Mouse (Mus musculus) lung, embryonic 15.5 days (tissue): Measurements from ENCODE around the gene Nacc1. TPM values are rescaled to one million over a fixed set of nuclear protein-coding genes. Genes with fewer than 3 reads are reported as not detected.

Experiments used
- ATAC-seq: fragments of 200-750 bp; cut with Nextera tagmentation; 2 replicates; pipeline ENCODE4 v1.8.0; 2017; ENCODE audit warnings: moderate number of reproducible peaks, borderline replicate concordance; ENCODE audit not compliant: low FRiP score, low TSS enrichment; ENCODE audit errors: extremely low read depth
- H3K27ac ChIP-seq: fragments of 300-500 bp; sonication (generic); 2 replicates; pipeline ENCODE4 v1.5.1; 2015; ENCODE audit warnings: moderate library complexity, mild to moderate bottlenecking, inconsistent platforms
- H3K27me3 ChIP-seq: fragments of 300-500 bp; sonication (generic); 2 replicates; pipeline ENCODE4 v1.6.1; 2015; ENCODE audit warnings: inconsistent platforms
- H3K36me3 ChIP-seq: fragments of 300-500 bp; sonication (generic); 2 replicates; pipeline ENCODE4 v1.6.1; 2015; ENCODE audit warnings: inconsistent platforms
- H3K4me1 ChIP-seq: fragments of 300-500 bp; sonication (generic); 2 replicates; pipeline ENCODE4 v1.6.1; 2015; ENCODE audit warnings: inconsistent platforms
- H3K4me2 ChIP-seq: fragments of 300-500 bp; sonication (generic); 2 replicates; pipeline ENCODE4 v1.6.1; 2015; ENCODE audit warnings: inconsistent platforms, mild to moderate bottlenecking, moderate library complexity
- H3K4me3 ChIP-seq: fragments of 300-500 bp; sonication (generic); 2 replicates; pipeline ENCODE4 v1.5.1; 2015; ENCODE audit warnings: mild to moderate bottlenecking, inconsistent platforms
- H3K9ac ChIP-seq: fragments of 300-500 bp; sonication (generic); 2 replicates; pipeline ENCODE4 v1.6.1; 2015; ENCODE audit warnings: inconsistent platforms
- H3K9me3 ChIP-seq: fragments of 300-500 bp; sonication (generic); 2 replicates; pipeline ENCODE4 v1.6.1; 2016; ENCODE audit warnings: inconsistent platforms
- WGBS: fragments of 180-500 bp; shearing (Covaris S2); methylation state at CpG from one replicate; pipeline ENCODE4 v1.1.7; 2015; 5-methylcytosine and 5-hydroxymethylcytosine counted together
- polyA plus RNA-seq: library from polyadenylated mRNA; unstranded; fragments of >200 nt; fragmentation: Nextera tagmentation; extraction: Ambion mirVana; gene quantifications from 2 replicates; pipeline ENCODE4 v1.2.1, GENCODE M21; 2015

Nacc1 gene
- polyA plus RNA-seq, 1 experiment from 2014 or later = 21.6 TPM

DNA sequence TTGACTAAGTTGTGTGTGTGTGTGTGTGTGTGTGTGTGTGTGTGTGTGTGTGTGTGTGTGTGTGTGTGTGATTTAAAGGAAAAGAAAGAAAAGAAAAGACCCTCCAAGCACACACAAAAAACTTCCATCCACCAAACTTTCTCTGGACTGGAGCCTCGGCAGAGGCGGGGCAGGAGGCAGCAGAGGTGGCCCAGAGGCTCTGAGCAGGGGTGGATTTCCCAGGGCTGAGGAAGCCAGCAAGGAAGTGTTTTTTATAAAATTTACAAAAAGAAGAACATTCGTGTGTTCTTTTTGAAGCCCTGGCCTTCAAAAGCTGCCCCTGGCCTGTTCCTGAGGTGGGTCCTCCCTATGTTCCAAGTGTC lies 25.1 kb upstream of the Nacc1 start:
- 2% methylated on average over 3 of the region's 3 CpGs for WGBS
- no peaks in the 10 kb centered on the region for H3K9me3 ChIP-seq
- H3K27ac ChIP-seq = peak overlapping the region; percentile 98
- peaks cover 5% of the 10 kb centered on the region; the same call in 1 of the 2 replicates for H3K27me3 ChIP-seq
- ATAC-seq = peak; percentile 50
- no peak overlapping the region for H3K4me3 ChIP-seq
- H3K9ac ChIP-seq = 0 out of 2 replicates have a peak overlapping the region, but pooled peaks have one; percentile 4
- H3K36me3 ChIP-seq = peaks cover 24% of the 10 kb centered on the region
- peak overlapping the region; percentile 34; the same call in 1 of the 2 replicates for H3K4me2 ChIP-seq
- peaks cover 73% of the 10 kb centered on the region for H3K4me1 ChIP-seq

DNA sequence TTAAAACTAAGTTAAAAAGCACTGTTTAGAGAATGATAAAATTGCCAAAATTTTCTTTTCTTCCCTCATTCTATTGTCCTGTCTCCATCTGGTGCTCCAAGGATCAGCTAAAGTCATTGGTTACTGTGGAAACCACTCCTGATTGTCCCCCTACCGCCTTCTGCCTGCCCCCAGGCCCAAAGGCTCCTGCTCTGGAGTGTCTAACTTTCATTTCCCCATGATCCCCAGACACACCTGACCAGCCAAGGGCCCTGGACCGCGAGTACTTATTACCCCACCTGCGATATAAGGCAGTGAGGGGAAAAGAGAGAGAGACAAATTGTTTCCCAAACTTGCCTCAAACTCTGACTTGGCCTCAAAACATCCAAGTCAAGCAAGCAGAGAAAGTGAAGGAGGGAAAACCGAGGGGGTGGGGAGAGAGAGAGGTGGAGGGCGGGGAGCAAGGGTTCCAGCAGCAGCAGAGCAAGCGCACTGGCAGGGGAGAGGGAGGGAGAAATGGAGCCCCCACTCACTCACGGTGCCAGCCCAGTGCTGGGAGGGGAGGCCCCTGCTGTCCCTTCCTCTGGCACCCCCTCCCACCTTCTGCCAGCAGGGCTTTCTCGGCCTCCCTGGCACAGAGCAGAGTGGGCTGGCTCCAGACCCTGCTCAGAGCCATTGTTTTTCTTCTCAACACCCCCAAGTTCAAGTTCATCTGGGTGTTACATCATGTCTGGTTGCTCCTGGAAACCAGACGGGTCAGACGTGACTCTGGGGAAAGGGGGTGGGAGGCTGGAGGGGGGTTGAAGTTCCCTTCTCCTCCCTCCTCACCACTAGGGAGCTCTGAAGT lies 24.5 kb upstream of the Nacc1 start:
- Histone ChIP-seq H3K36me3 (peaks cover 18% of the 10 kb centered on the region), H3K27me3 (peaks cover 10% of the 10 kb centered on the region; the same call in 1 of the 2 replicates), H3K9ac (peak overlapping the region; percentile 24), H3K4me3 (0 out of 2 replicates have a peak overlapping the region, but pooled peaks have one; percentile 10), H3K9me3 (no peaks in the 10 kb centered on the region), H3K27ac (peak overlapping the region; percentile 98), H3K4me2 (peak overlapping the region; percentile 44), H3K4me1 (peaks cover 79% of the 10 kb centered on the region)
- WGBS = 13% methylated on average over 11 of the region's 11 CpGs
- peak; percentile 92 for ATAC-seq

DNA sequence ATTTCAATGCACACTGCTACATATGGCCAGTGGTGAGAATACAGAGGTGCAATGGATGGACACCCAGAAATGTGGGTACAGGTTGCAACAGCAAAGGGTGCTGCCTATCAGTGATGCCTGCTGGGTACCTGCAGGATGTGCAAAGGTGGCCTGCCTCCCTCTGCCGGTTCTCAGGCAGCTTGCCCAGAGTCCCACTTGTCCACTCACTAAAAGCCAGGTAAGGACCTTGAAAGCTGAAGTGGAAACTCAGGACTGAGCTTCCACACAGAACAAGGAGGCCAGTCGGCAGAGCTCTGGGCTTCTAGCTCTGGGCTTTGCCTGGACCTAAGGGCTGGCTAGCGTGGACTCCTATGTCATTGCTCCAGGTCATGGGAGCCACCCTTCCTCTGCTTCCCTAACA lies 23.6 kb upstream of the Nacc1 start:
- no peak for ATAC-seq
- peaks cover 15% of the 10 kb centered on the region; the same call in 1 of the 2 replicates for H3K36me3 ChIP-seq
- H3K4me2 ChIP-seq = peak overlapping the region; percentile 7; the same call in 1 of the 2 replicates
- H3K4me1 ChIP-seq = peaks cover 87% of the 10 kb centered on the region
- H3K9ac ChIP-seq = peak overlapping the region; percentile 21; the same call in 1 of the 2 replicates
- WGBS = 51% methylated on average over 3 of the region's 3 CpGs
- no peak overlapping the region for H3K4me3 ChIP-seq
- peaks cover 18% of the 10 kb centered on the region for H3K27me3 ChIP-seq
- H3K9me3 ChIP-seq = no peaks in the 10 kb centered on the region
- H3K27ac ChIP-seq = peak overlapping the region; percentile 98

DNA sequence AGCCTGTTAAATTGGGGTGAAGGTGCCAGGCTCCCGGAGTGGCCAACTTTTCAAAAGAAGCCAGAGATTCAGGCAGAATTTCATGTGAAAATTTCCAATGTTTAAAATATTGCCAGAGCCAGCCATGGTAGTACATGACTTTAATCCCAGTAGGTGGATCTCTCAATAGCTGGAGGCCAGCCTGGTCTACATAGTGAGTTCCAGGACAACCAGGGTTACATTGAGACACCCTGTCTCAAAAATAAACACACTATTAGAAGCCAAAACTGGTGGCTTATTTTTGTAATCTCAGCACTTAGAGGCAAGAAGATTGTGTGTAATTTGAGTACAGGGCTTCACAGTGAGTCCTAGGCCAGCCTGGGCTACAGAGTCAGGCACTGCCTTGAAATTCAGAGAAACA lies 22.3 kb upstream of the Nacc1 start:
- Histone ChIP-seq H3K4me1 (peaks cover 86% of the 10 kb centered on the region), H3K9me3 (no peaks in the 10 kb centered on the region), H3K4me3 (no peak overlapping the region), H3K36me3 (peaks cover 11% of the 10 kb centered on the region; the same call in 1 of the 2 replicates), H3K27me3 (peaks cover 18% of the 10 kb centered on the region), H3K27ac (0 out of 2 replicates have a peak overlapping the region, but pooled peaks have one; percentile 27), H3K9ac (no peak overlapping the region), H3K4me2 (no peak overlapping the region)
- no peak for ATAC-seq
- WGBS = 96% methylated on average over 1 of the region's 1 CpGs

DNA sequence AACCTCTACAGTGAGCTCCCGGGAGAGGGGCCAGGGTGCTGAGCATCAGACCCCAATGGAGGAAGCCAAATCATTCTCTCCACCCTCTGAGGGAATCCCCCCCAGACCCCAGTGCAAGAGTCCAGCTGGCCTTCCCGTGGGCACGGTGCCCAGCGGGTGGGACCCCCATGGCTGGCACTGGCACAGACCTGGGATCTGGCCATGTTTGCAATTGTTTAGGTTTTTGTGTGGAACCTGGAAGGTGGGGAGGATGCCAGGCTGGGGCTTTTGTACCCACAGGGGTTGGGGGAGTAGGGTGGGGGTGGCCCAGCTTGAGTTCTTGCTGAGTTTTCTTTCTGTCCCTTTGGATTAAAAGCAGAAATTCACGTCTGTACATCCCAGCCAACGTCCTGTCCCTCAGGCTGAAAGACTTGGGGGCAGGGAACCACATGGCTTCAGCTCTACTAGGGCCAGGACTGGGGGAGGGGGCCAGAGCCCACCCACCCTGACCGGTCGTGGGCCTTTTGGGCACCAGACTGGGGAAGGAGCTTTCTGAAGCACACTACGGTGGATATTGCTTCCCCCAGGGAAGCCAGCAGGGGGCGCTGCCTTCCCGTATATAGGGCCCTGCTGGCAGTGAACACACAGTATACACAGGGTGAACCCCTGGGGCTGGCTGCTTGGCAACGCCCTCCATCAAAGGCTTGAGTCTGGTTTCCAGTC lies 21.3 kb upstream of the Nacc1 start:
- no peak overlapping the region for H3K4me3 ChIP-seq
- H3K9ac ChIP-seq = no peak overlapping the region
- peak overlapping the region; percentile 13; the same call in 1 of the 2 replicates for H3K27ac ChIP-seq
- peak overlapping the region; percentile 27; the same call in 1 of the 2 replicates for H3K4me2 ChIP-seq
- peaks cover 11% of the 10 kb centered on the region; the same call in 1 of the 2 replicates for H3K36me3 ChIP-seq
- no peaks in the 10 kb centered on the region for H3K9me3 ChIP-seq
- H3K4me1 ChIP-seq = peaks cover 84% of the 10 kb centered on the region
- WGBS = 19% methylated on average over 12 of the region's 12 CpGs
- peak; percentile 21 for ATAC-seq
- H3K27me3 ChIP-seq = peaks cover 20% of the 10 kb centered on the region

DNA sequence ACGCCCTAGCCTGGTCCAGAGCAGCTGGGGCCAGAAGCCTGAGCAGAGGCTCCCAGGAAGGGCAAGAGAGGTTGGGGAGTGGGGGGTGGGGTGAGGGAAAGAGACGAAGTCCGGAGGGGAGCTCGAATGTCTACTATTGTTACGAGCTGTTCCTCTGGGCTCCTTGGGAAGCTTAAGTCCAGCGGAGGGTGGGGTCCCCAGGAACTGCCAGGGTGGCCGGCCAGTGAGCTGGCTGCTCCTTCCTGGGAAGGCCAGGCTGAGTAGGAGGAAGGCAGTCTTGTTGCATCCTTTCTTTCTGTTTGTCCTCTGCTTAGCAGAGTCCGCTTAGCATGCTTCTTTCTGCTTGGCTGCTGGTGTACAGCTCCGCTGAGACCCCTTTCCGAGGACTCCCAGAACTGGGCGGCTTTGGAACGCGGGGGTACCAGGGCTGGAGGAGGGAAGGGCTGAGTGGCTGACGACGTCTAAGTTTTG lies 20.4 kb upstream of the Nacc1 start:
- ATAC-seq = no peak
- H3K4me3 ChIP-seq = peak overlapping the region; percentile 31; the same call in 1 of the 2 replicates
- peaks cover 25% of the 10 kb centered on the region for H3K27me3 ChIP-seq
- peaks cover 79% of the 10 kb centered on the region for H3K4me1 ChIP-seq
- no peaks in the 10 kb centered on the region for H3K9me3 ChIP-seq
- WGBS = 39% methylated on average over 15 of the region's 15 CpGs
- H3K36me3 ChIP-seq = peaks cover 8% of the 10 kb centered on the region; the same call in 1 of the 2 replicates
- H3K27ac ChIP-seq = peak overlapping the region; percentile 87
- no peak overlapping the region; the same call in 1 of the 2 replicates for H3K9ac ChIP-seq
- H3K4me2 ChIP-seq = peak overlapping the region; percentile 52

DNA sequence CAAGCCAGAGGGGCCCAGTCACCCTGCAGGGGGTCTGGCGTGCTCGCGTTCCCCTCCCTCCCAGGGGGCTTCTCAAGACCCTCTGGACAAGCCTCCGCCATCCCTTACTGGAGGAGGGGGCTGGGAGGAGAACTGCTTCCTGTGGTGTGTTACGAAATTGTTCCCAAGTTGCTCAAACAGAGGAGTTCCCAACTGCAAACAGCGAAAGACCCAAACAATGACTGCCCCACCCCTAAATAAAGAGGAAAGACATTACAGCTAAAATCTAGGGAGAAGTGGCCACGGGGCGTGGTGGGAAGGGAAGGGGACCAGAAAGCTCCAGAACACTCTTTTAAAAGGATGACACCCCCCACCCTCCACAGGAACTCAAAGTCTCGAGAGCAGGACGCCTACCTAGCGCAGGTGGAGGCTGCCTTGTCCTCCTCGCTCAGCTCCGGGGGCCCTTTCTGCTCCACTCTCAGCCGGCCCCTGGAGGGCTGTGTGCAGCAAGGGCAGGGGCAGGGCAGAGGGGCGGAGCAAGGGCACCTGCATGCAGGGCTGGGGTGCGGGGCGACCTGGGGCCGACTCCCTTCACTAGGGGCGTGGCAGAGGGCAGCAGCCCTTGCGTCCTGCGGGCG lies 19.7 kb upstream of the Nacc1 start:
- Histone ChIP-seq H3K4me2 (peak overlapping the region; percentile 52), H3K36me3 (peaks cover 8% of the 10 kb centered on the region; the same call in 1 of the 2 replicates), H3K27me3 (peaks cover 32% of the 10 kb centered on the region), H3K9ac (peak overlapping the region; percentile 38), H3K27ac (peak overlapping the region; percentile 87), H3K4me3 (peak overlapping the region; percentile 31), H3K9me3 (no peaks in the 10 kb centered on the region), H3K4me1 (peaks cover 74% of the 10 kb centered on the region)
- ATAC-seq = peak; percentile 19; the same call in 1 of the 2 replicates
- WGBS = 19% methylated on average over 22 of the region's 22 CpGs

DNA sequence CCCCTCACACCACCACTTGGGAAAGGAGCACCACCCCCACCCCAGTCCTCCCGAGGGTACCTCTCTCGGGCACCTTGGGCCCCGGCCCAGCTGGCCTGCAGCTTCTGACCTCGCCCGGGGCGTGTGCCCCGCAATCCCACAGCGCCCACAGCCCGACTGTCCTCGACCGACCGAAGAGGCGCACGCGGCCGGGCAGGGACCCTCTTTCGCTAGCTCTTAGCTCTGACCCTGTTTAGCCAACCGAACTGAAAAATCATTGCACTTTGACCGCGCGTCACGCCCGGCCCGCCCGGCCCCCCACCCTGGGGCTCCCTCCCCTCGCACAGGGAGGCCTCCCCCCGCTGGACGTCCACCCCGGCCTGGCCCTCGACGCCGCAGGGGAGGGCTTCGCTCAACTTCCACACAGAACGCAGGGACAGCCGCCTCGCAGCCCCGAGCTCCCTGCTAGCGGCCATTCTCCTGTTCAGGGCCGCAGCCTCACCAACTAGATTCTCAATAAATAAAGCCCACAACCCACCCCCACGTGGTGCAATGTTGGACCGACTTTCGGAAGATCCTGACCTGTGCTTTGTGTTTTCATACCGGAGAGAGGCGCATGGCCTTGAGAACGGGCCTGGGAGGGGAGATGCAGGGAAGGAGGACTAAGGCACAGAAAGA lies 19.1 kb upstream of the Nacc1 start:
- peaks cover 8% of the 10 kb centered on the region; the same call in 1 of the 2 replicates for H3K36me3 ChIP-seq
- H3K27ac ChIP-seq = peak overlapping the region; percentile 87
- H3K4me3 ChIP-seq = peak overlapping the region; percentile 31
- no peaks in the 10 kb centered on the region for H3K9me3 ChIP-seq
- peaks cover 70% of the 10 kb centered on the region for H3K4me1 ChIP-seq
- WGBS = 22% methylated on average over 44 of the region's 45 CpGs
- no peak for ATAC-seq
- H3K9ac ChIP-seq = peak overlapping the region; percentile 38
- H3K27me3 ChIP-seq = peaks cover 33% of the 10 kb centered on the region
- H3K4me2 ChIP-seq = peak overlapping the region; percentile 52

DNA sequence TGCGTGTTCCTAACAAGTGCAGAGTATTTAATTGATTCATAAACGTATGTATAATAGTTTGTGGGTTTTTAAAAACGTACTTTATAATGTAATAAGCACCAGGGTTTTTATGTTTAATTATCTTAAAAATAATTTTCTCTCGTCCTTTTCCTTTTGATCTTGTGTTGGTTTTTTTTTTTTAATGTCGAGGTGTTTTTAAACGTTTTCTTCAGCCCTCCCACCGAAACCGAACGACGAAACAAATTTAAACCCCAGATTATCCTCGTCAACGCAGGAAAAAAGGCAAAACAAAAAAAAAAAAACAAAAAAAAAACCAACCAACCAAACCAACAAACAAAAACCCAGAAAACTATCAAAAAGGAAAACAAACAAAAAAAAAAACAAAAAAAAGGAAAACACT lies 18.3 kb upstream of the Nacc1 start:
- peak overlapping the region; percentile 58 for H3K4me2 ChIP-seq

DNA sequence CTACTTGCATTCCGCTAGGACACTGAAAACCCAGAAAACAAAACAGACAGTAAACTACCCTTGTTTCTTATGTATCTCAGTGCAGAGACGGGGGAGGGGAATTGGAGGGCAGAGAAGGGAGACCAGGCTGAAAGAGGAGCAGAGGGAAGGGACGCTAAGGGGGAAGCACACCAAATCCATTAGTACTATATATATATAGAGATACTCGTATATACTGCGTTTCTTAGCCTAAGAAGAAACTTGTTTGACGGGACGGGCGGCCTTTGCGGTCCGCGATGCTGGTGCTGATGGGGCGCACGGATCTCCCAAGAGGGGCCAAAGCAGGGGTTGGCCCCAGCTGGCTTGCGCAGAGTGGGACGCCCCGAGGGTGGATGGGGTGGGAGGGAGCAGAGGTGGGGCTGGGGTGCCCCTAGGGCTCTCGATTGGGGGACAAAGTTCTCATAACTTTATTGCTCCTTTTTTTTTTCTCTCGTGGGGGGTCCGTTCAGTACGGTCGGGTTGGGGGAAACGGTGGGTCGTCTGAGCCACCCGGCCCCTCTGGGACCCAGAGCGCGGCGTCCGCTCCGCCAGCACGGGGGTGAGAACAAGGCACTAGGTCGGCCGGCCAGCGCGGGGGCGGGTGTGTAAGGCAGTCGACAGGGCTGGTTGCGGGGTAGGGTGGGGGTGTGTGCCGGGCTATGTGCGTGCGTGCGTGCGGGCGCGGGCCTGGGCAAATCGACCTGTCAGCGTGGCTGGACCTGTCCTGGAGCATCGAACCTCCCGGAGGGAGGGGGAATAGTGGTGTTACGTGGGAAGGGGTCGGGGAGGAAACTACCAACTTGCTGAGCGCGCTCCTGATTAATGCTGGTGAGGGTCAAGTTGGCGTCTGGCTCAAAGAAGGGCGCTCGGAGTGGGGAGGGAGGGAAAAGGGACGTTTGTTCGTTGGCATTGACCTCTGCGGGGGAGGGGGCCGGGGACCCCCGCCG lies 17.5 kb upstream of the Nacc1 start:
- H3K4me1 ChIP-seq = peaks cover 70% of the 10 kb centered on the region
- WGBS = 12% methylated on average over 61 of the region's 61 CpGs
- peak overlapping the region; percentile 41 for H3K27ac ChIP-seq
- H3K4me2 ChIP-seq = peak overlapping the region; percentile 58
- ATAC-seq = no peak
- H3K4me3 ChIP-seq = peak overlapping the region; percentile 36
- no peaks in the 10 kb centered on the region for H3K9me3 ChIP-seq
- H3K27me3 ChIP-seq = peaks cover 33% of the 10 kb centered on the region
- peaks cover 8% of the 10 kb centered on the region; the same call in 1 of the 2 replicates for H3K36me3 ChIP-seq
- peak overlapping the region; percentile 40 for H3K9ac ChIP-seq

More for the DNA sequence above, 18.3 kb upstream of the Nacc1 start:
- H3K36me3 ChIP-seq = peaks cover 8% of the 10 kb centered on the region; the same call in 1 of the 2 replicates
- no peak for ATAC-seq
- H3K4me1 ChIP-seq = peaks cover 70% of the 10 kb centered on the region
- H3K27me3 ChIP-seq = peaks cover 33% of the 10 kb centered on the region
- H3K9me3 ChIP-seq = no peaks in the 10 kb centered on the region
- peak overlapping the region; percentile 40 for H3K9ac ChIP-seq
- 19% methylated on average over 12 of the region's 12 CpGs for WGBS
- H3K27ac ChIP-seq = no peak overlapping the region; the same call in 1 of the 2 replicates
- H3K4me3 ChIP-seq = peak overlapping the region; percentile 36
